Mouse (Mus musculus): Measurements from ENCODE around the gene Lgals7.
"Not testable (repeated sequence)": the region's sequence is repeated elsewhere in the genome, so short reads cannot be mapped to it uniquely, and the experiment has no call there.

The Lgals7 gene

DNA sequence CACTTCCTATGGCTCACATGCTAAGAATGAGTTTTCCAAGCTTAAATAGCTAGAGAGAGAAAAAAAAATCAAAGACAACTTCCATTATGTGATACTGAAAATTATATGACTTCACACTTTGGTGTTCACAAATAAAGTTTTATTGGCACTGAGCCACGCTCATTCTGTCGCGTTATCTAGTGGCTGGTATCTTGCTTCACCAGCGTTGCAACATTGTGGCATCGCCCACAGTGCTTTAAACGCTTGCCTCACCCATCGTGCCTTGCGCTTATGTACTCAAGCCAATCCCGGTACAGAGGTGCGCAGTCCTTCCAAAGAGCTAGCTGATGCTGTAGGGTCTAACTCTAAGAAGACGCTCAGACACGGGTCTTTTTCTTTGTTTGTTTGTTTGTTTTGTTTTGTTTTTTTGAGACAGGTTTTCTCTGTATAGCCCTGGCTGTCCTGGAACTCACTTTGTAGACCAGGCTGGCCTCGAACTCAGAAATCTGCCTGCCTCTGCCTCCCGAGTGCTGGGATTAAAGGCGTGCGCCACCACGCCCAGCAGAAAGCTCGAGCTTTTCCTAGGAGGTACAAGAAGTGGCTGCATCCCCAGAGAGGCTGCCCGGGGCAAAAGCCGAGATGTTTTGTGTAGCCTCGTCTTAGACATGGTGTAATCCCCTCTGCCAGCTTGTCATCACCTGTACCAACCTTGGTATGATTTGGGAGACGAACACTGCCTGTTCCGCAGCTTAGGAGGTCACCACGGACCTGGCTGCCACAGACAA, 7.4 kb downstream of the Lgals7 start:
- no peak for ATAC-seq (ENCODE audit: insufficient number of reproducible peaks, low FRiP score, low TSS enrichment)

DNA sequence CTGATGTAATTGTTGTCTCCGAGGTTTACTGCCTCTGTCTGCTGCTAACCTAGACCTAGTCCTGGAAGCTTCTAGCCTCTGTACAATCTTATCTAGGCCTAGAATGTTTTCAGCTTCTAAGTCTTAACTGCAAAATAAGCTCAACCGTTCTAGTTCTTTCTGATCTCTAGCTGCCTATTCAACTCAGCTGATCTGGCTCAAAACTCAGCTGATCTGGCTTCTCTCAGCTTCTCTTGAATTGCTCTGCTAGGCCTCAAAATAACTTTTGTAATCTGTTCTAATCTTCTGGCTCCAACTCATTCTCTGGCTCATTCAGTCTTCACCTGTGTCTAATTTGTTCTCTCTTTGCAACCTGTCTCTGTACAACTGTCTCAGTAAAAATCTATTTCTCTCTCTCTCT, 10.9 kb downstream of the Lgals7 start:
- ATAC-seq (ENCODE audit: insufficient number of reproducible peaks, low FRiP score, low TSS enrichment), result no peak

DNA sequence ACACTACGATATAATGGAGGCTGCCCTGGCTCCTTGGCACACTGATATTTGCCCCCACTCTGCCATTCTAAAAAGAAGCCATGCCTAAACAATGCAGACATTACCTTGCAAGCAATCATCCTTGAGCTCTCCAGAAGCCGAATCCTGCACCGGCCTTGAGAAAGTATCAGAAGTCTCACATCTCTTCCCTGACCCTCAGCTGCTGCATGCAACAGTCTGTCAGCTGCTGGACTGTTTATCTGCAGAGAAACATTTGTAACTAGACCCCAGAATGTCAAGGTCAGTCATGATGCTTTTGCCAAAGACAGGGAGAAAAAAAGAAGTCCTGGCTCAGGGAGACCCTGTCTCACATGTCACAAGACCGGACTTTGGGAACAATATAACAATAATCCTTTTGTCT, 12.4 kb downstream of the Lgals7 start:
- ATAC-seq (ENCODE audit: insufficient number of reproducible peaks, low FRiP score, low TSS enrichment), result no peak

DNA sequence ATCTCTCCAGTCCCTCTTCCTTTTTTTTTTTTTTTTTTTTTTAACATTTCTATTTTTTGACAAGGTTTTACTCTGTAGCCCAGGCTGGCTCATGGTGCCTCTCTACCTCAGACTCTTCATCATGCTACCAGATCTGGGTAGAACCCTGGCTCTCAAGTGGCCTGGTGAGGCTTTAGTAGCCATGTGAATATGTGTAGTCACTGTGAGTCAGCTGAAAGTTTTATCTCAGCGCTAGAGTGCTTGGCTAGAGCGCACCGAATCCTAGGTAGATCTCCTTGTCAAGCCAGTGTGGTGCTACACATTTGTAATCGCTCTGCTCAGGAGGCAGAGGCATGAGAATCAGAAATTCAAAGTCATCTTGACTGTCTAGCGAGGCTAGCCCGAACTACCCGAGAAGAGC, 13.5 kb downstream of the Lgals7 start:
- no peak for ATAC-seq (ENCODE audit: insufficient number of reproducible peaks, low FRiP score, low TSS enrichment)

DNA sequence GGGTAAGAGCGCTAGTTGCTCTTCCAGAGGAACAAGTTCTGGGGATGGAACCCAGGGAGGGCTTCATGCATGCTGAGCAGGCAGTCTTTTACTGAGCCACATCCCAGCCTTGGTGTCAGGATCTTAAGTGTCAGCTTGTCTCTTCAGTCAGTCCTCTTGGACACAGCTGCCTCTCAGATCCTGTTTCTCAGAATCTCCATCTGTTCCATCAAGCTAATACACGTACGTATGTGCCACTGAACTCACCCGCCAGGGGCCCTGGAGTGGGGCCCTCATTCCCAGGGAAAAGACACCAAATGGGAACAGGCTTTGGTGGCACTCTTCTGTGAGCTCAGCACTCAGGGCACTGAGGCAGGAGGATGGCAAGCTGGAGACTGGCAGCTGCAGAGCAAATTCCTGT, 14.2 kb downstream of the Lgals7 start:
- no peak for ATAC-seq (ENCODE audit: insufficient number of reproducible peaks, low FRiP score, low TSS enrichment)

DNA sequence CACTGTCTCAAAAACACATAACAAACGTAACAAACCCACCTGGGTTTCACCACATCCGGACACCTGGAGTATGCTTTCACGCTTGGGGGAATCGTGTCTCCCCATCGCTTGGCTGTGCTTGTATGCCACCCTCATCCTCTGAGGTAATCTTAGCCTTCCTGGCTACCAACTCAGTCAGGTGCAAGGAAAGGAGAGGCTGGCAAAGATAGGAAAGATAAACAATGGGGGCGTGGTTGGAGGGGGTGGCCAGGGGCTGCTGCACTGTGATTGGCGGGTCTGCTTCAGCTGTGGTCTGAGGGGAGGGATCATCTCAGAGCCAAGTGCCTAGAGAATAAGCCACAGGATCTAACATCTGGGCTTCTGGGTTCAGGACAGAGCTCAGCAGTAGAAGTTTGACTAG, 16.0 kb downstream of the Lgals7 start:
- no peak for ATAC-seq (ENCODE audit: insufficient number of reproducible peaks, low FRiP score, low TSS enrichment)

DNA sequence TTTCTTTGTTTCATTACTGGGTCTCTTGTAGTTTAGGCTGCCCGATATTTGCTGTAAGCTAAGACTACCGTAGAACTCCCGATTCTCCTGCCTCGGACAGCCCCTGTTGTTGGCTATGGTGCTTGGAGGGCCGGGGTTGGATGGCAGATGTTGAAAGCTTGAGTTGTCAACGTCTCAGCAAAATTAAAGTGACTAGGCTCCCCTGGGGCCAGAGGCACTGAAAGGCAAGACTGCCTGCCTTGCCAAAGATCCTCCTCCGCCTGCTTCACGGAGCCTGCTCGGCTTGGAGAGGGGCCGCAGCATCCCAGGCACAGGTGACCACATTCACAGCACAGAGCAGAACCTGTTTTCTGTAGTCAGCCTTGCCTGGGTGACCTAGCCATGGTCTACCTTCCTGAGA, 16.9 kb downstream of the Lgals7 start:
- no peak for ATAC-seq (ENCODE audit: insufficient number of reproducible peaks, low FRiP score, low TSS enrichment)

DNA sequence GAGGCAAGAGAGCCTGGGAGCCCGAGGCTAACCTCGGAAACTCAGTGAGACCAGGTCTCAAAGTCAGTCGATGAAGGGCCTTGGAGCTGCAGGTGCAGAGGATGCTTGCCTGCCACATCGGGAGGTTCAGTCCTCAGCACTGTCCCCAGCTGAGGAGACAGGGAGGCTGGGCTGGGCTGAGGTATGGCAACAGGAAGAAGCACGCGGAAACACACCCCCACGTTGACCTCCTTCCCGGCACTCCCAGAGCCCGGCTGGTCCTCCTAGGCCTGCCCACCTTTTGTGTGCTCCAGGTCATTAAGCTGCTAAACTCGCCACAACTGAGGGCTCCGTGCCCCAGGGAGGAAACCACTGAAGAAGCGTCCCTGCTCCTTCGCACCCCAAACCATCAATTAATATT, 17.5 kb downstream of the Lgals7 start, which contains the start of gene Capn12:
Capn12 (plus strand) TSS at position 224 of the 400 bp plus-strand sequence.
- ATAC-seq (ENCODE audit: insufficient number of reproducible peaks, low FRiP score, low TSS enrichment), result no peak

DNA sequence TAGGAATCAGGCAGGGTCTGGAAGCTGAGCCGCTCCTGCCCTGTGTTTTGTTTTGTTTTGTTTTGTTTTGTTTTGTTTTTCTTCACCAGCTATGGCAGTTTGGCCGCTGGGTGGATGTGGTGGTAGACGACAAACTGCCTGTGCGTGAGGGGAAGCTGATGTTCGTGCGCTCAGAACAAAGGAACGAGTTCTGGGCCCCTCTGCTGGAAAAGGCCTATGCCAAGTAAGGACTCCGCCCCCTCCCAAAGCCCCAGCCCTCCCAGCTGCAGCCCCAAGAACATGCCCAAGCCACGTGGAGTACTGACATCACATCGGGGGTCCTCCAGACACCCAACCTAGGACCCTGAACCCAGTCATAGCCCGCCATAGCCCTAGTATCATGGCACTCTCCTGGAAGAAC, 19.4 kb downstream of the Lgals7 start:
- no peak for ATAC-seq (ENCODE audit: insufficient number of reproducible peaks, low FRiP score, low TSS enrichment)

DNA sequence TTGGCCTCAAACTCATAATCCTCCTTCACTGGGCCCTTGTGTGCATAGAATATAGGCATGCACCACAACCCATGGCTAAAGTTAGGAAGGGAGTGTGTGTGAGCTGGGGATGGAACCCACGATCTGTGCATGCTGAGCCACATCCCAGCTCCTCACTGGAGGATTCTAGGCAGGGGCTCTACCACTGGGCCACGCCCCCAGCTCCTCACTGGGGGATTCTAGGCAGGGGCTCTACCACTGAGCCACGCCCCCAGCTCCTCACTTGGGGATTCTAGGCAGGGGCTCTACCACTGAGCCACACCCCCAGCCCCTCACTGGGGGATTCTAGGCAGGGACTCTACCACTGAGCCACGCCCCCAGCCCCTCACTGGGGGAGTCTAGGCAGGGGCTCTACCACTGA, 20.1 kb downstream of the Lgals7 start:
- ATAC-seq (ENCODE audit: insufficient number of reproducible peaks, low FRiP score, low TSS enrichment), result not testable (repeated sequence)

DNA sequence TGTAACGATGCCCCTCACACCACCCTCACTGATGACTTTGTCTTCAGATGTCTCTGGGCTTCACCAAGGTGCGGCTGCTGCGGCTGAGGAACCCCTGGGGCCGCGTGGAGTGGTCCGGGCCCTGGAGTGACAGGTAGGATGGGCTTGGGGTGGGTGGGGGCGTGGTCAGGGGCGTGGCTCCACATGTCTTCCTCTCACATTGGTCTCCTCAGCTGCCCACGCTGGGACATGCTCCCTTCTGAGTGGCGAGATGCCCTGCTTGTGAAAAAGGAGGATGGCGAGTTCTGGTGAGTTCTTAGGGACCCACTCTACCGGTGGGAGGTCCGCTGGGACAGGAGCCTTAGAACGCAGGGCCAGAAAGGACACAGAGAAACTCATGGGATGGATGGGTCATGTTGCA, 22.8 kb downstream of the Lgals7 start:
- ATAC-seq (ENCODE audit: insufficient number of reproducible peaks, low FRiP score, low TSS enrichment), result no peak

DNA sequence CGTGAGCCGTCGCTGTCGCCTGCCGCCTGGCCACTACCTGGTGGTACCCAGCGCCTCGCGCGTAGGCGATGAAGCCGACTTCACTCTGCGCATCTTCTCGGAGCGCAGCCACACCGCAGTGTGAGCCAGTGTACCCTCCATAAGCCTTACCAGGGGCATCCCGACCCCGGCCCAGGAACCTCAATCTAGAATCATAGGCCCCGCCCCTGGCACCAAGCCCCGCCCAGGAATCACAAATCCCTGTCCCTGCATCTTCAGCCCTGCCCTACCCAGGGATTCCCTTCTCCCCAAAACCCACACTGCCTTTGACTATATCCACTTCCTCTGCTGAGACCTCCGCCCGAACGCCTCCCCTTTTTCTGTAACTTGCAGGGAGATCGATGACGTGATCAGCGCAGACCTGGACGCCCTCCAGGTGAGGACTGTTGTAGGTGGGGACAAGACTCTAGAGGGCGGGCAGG, 25.1 kb downstream of the Lgals7 start:
- peak; percentile 24; the same call in 1 of the 2 replicates for ATAC-seq (ENCODE audit: insufficient number of reproducible peaks, low FRiP score, low TSS enrichment)

DNA sequence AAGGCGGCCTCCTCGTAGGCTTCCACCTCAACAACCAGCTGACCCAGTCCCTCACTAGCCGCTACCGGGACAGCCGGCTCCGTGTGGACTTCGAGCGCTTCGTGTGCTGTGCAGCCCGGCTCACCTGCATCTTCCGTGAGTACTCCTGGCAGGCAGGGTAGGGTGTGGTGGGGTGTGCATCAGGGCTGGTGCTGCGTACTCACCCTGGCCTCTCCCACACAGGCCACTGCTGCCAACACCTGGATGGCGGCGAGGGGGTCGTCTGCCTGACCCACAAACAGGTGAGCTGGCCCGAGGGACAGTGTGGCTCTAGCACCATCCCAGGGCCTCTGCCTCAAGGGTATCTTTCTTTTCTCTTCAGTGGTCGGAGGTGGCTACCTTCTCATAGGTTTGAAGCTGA, 28.9 kb downstream of the Lgals7 start:
- ATAC-seq (ENCODE audit: insufficient number of reproducible peaks, low FRiP score, low TSS enrichment), result no peak

DNA sequence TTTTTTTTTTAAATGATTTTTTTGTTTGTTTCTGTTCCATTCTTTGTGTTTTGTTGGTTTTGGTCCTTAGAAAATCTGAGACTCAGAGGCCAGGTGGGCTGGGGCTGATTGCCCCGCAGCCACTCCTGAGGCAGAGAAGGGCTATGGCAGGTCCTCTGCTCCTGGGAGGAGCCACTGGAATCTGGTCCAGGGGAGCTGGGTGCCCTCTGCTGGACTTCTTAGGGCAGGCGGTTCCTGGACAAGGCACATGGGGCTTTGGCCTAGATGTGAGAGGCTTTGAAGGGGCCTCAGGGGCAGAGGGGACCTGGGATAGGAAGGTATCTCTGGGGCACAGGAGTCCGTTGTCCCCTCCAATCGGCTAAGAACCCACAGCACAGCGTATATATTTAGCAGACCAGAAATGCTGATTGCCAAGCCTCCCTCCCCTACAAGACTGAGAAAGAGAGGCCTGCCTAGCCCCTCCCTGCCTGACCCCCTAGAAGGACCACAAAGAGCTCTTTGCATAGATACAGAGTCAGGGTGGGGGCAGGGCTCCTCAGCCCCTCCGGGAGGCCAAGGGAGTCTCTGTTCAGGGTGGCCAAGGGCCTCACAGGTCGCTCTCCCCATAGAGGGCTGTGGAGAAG, 30.1 kb downstream of the Lgals7 start:
- ATAC-seq (ENCODE audit: insufficient number of reproducible peaks, low FRiP score, low TSS enrichment), result no peak

DNA sequence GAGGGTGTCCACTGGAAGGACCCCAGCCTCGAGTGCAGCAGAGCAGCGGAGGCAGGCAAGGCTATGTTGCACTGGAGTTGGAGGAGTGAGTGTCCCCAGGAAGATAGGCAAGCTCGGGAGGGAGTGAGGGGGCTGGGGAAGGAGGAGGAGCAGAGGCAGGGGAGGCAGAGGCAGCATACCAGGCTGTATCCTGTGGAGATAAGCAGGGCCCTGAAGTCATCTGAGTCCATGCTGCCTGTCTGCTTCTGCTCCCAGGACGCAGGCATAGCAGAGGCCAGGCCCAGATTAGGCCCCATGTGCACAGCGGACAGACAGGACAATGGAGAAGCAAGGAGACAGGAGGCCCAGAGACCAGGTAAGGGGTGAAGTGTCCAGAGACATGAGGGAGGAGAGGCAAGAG, 31.3 kb downstream of the Lgals7 start:
- ATAC-seq (ENCODE audit: insufficient number of reproducible peaks, low FRiP score, low TSS enrichment), result no peak

DNA sequence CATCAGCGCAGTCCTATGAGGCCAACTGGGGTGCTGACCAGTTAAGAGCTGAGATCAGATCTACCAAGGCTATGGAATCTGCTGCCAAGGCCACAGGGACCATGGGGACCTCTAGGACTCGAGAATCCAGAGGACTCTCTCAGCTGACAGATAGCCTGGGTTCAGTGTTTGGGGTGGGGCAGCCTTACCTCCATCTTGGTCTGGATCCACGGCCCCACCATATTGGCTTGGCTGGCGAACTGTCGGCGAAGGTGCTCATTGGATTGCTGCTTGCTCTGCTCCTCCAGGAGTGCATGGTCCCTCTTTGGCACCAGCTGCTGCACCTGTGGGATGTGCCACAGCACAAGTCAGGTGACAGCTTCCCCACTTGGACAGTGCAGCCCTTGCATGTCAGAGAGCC, 34.0 kb downstream of the Lgals7 start:
- no peak for ATAC-seq (ENCODE audit: insufficient number of reproducible peaks, low FRiP score, low TSS enrichment)

DNA sequence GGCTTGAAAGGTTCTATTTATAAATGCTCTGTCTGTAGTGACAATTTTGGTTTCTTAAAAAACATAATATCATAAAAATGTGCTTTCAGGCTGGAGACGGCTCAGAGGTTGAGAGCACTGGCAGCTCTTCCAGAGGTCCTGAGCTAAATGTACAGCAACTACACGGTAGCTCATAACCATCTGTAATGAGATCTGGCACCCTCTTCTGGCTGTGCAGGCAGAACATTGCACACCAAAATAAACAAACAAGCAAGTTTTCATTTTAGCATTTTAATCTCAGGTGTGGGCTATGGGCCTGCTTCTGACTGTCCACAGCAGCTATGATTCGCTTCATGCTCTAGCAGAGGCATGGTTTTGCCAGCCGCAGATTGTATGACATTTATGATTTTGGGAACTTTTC, 36.3 kb downstream of the Lgals7 start:
- no peak for ATAC-seq (ENCODE audit: insufficient number of reproducible peaks, low FRiP score, low TSS enrichment)

DNA sequence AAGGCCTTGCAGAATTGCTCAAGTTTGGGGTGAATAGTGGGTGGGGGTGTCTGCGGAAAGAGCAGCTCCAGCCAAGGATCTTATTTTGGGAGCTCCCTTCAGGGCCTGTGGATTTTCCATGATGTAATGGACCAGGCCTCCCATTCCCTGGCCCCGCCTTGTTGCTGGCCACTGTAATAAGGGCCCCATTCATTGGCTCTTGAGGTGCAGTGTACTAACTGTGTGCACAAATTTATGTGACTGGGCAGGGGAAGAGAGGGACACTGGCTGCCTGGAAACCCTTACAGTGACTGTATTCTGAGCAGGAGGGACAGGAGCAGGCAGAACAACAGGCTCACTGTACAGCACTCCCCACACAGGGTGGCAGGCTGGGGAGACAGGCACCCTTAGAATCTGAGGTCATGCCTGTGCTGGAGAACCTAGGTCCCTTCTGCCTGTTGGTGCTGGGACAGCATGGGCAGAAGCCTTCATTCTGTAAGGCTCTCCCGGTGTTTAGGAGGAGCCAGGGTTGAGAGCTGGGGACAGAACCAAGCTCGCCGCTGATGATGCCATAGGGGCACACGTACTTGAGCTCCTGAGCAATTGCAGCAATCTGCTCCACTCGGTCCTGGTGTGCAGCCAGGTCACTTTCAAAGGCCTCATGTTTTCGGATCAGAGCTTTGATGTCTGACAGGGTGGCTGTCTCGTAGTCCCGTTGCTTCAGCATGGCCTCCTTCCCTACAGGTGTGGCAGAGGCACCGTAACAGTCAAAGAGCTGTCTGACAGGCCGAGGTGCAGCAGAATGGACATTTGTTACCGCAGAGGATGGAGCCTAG, 37.9 kb downstream of the Lgals7 start:
- ATAC-seq (ENCODE audit: insufficient number of reproducible peaks, low FRiP score, low TSS enrichment), result no peak

DNA sequence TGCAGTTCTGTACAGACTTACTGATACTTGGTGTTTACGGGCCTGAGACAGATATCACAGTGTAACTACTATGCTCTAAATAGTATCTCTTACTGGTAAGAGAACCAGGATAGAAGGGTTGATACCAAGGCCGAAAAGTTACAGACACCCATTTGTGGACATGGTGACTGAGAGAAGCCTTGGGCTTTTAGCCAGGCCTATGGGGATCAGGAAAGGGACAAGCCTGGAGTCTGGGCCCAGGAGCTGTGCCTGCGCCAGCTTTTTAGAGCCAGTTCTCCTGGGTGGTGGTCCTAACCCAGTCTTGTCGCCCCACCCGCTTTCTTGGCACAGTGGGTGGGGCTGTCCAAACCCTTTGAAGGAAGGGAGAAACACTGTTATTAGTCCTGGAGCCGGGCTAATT, 38.5 kb downstream of the Lgals7 start:
- ATAC-seq (ENCODE audit: insufficient number of reproducible peaks, low FRiP score, low TSS enrichment), result no peak

DNA sequence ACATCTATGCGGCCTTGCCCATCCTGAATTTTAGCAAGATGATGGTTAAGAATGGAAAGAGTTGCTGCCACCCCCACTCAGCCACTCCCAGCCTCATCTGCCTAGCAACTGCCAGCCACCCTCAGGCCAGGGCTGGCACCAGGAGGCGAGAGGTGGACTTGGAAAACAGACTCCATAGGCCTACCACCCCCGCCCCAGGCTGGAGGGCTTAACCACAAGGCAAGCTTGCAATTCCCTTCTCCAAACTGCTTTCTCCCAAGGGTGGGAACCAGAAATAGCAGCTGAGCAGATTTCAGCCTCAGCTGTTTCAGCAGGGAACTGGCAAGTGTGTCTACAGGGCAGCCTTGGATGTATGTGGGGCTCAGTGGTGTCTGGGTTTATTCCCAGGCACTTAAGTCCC, 39.2 kb downstream of the Lgals7 start:
- peak; percentile 40; the same call in 1 of the 2 replicates for ATAC-seq (ENCODE audit: insufficient number of reproducible peaks, low FRiP score, low TSS enrichment)

DNA sequence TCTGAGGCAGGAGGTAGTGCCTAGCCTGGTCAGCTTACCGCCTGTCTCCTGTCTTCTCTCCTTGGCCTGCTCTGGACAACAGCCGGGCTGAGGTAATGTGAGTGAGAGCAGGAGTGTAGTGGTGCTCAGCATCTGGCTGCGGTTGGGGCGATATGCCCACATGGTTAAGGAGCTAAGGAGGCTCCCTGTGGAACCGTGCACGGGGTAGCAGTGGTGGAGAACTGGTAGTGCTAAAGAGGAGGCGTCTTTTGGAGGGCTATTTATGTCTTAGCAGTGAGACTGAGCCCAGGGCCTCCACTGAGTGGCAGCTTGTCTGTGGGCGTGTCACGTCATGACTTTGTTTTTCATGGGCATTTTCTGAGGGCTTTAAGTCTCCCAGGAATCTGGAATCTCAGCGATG, 40.1 kb downstream of the Lgals7 start:
- no peak for ATAC-seq (ENCODE audit: insufficient number of reproducible peaks, low FRiP score, low TSS enrichment)

All from cerebellum, adult (tissue).